Mouse (Mus musculus): ENCODE measurements around the gene Pcp4. TPM values are rescaled to one million over a fixed set of nuclear protein-coding genes. Genes with fewer than 3 reads are reported as not detected.

The Pcp4 gene
- polyA plus RNA-seq, 1 experiment = not detected

DNA sequence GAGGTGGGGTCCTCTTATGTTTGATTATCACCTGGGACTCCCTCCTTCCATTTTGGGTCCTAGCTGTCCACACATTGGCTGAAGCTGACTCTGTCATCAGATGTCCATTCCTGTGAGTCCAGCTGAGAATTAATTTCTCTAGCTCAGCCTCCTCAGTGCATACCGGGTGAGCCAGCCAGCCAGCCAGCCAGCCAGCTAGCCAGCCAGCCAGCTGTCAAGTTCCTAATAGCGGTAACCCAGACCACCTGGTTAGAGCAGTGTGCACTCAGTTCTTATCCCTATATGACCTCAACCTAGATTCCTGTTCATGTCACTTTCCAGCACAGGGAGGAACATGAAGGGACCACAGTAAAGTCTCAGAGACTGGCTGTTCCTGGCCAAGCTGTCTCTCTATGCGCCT lies 47.1 kb downstream of the Pcp4 start:
- Histone ChIP-seq H3K9me3 (replicated peaks; ENCODE audit: control insufficient read depth, insufficient read depth, low read length, poor library complexity, severe bottlenecking) (no peaks in the 10 kb centered on the region), H3K4me3 (ENCODE audit: low read depth, low read length) (no peak overlapping the region), H3K4me1 (ENCODE audit: control insufficient read depth, insufficient read depth, low read length) (no peaks in the 10 kb centered on the region), H3K9ac (ENCODE audit: low read depth, poor library complexity, severe bottlenecking) (no peak overlapping the region), H3K36me3 (ENCODE audit: control insufficient read depth, insufficient read depth, low read length, poor library complexity, severe bottlenecking) (no peaks in the 10 kb centered on the region), H3K27ac (ENCODE audit: insufficient read depth, low read length) (no peak overlapping the region), H3K27me3 (ENCODE audit: control insufficient read depth, insufficient read depth, low read length, poor library complexity, severe bottlenecking) (no peaks in the 10 kb centered on the region)
- no peak for TF ChIP-seq CTCF (IDR thresholded peaks at IDR 0.05; ENCODE audit: low read depth, low read length)

DNA sequence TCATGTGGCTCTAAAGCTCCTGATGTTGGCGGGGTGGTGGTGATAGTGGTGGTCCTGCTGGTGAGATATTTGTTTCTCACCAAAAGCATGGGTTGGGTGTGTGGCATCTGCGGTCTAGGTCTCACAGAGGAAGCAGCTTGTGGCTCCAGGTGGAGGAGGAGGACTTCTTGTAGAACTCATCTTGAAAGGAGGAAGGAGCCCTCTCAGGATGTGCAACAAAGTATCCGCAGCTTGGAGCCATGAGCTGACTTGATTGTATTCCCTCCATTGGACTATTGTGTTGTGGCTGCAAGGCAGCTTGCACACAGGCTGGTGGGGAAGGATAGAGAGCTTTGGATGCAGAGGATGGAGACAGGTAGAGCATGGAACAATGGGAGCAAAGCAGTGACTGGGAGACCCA lies 60.1 kb downstream of the Pcp4 start:
- Histone ChIP-seq H3K27ac (ENCODE audit: insufficient read depth, low read length) (no peak overlapping the region), H3K36me3 (ENCODE audit: control insufficient read depth, insufficient read depth, low read length, poor library complexity, severe bottlenecking) (no peaks in the 10 kb centered on the region), H3K27me3 (ENCODE audit: control insufficient read depth, insufficient read depth, low read length, poor library complexity, severe bottlenecking) (no peaks in the 10 kb centered on the region), H3K4me1 (ENCODE audit: control insufficient read depth, insufficient read depth, low read length) (no peaks in the 10 kb centered on the region), H3K9ac (ENCODE audit: low read depth, poor library complexity, severe bottlenecking) (no peak overlapping the region), H3K4me3 (ENCODE audit: low read depth, low read length) (no peak overlapping the region), H3K9me3 (replicated peaks; ENCODE audit: control insufficient read depth, insufficient read depth, low read length, poor library complexity, severe bottlenecking) (no peaks in the 10 kb centered on the region)
- TF ChIP-seq CTCF (IDR thresholded peaks at IDR 0.05; ENCODE audit: low read depth, low read length) = no peak
- TF ChIP-seq EP300 (IDR thresholded peaks at IDR 0.05; ENCODE audit: insufficient read depth, low read depth, low read length) = no peak
- TF ChIP-seq POLR2A (IDR thresholded peaks at IDR 0.05; ENCODE audit: insufficient read depth, low read length) = no peak

DNA sequence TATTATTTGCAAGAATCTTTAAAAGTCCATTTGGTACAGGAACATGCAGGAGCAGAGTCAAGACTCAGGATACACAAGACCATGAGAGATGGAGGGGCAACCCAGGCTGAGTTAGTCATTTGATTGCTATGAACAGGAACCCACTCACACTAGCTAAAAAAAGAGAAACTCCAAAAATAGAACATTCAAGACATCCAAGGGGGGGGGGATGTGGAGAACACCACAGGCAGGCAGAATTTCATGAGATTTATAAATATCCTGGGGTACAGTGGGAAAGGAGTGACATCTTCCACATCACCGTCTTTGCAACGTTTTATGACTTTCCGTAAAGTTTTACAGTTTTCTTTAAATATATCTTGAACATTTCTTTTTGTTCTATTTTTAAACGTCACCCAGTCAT lies 61.1 kb downstream of the Pcp4 start:
- TF ChIP-seq CTCF (IDR thresholded peaks at IDR 0.05; ENCODE audit: low read depth, low read length) = no peak
- Histone ChIP-seq H3K27me3 (ENCODE audit: control insufficient read depth, insufficient read depth, low read length, poor library complexity, severe bottlenecking) (no peaks in the 10 kb centered on the region), H3K27ac (ENCODE audit: insufficient read depth, low read length) (no peak overlapping the region), H3K4me1 (ENCODE audit: control insufficient read depth, insufficient read depth, low read length) (no peaks in the 10 kb centered on the region), H3K9ac (ENCODE audit: low read depth, poor library complexity, severe bottlenecking) (no peak overlapping the region), H3K9me3 (replicated peaks; ENCODE audit: control insufficient read depth, insufficient read depth, low read length, poor library complexity, severe bottlenecking) (no peaks in the 10 kb centered on the region), H3K36me3 (ENCODE audit: control insufficient read depth, insufficient read depth, low read length, poor library complexity, severe bottlenecking) (no peaks in the 10 kb centered on the region), H3K4me3 (ENCODE audit: low read depth, low read length) (no peak overlapping the region)

DNA sequence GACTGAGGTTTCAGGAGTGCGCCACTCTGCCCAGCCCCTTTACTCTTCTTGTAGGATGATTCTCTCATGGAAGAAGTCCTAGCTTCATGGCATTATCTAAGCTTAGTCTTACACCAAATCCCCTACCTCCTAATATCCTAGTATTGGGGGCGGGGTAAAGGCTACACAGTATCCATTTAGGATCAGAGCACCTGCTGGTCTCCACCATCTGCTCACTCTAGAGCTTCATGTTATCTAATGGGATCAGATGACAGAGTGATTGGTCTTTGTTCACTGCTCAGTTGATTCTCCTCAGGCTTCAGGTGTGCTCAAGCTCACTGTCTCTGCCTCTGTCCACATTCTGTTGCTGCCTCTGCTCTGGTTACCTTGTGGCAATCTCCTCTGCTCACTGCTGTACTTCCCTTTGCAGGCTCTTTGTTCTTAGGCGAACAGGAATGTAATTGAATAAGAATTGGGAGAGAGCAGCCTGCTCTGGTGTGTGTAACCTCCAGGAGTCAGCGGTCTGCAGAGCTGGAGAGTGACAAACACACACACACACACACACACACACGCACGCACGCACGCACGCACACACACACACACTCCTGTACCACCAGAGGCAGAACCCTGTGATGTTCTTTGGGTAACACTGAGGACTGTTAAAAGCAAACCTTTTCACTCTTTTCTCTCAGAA lies 62.6 kb downstream of the Pcp4 start:
- no peak for TF ChIP-seq POLR2A (IDR thresholded peaks at IDR 0.05; ENCODE audit: insufficient read depth, low read length)
- no peak for TF ChIP-seq CTCF (IDR thresholded peaks at IDR 0.05; ENCODE audit: low read depth, low read length)
- TF ChIP-seq EP300 (IDR thresholded peaks at IDR 0.05; ENCODE audit: insufficient read depth, low read depth, low read length) = no peak
- no peaks in the 10 kb centered on the region for H3K27me3 ChIP-seq (ENCODE audit: control insufficient read depth, insufficient read depth, low read length, poor library complexity, severe bottlenecking)
- H3K36me3 ChIP-seq (ENCODE audit: control insufficient read depth, insufficient read depth, low read length, poor library complexity, severe bottlenecking) = no peaks in the 10 kb centered on the region
- no peak overlapping the region for H3K4me3 ChIP-seq (ENCODE audit: low read depth, low read length)
- no peak overlapping the region for H3K9ac ChIP-seq (ENCODE audit: low read depth, poor library complexity, severe bottlenecking)
- no peak overlapping the region for H3K27ac ChIP-seq (ENCODE audit: insufficient read depth, low read length)
- no peaks in the 10 kb centered on the region for H3K9me3 ChIP-seq (replicated peaks; ENCODE audit: control insufficient read depth, insufficient read depth, low read length, poor library complexity, severe bottlenecking)
- no peaks in the 10 kb centered on the region for H3K4me1 ChIP-seq (ENCODE audit: control insufficient read depth, insufficient read depth, low read length)

DNA sequence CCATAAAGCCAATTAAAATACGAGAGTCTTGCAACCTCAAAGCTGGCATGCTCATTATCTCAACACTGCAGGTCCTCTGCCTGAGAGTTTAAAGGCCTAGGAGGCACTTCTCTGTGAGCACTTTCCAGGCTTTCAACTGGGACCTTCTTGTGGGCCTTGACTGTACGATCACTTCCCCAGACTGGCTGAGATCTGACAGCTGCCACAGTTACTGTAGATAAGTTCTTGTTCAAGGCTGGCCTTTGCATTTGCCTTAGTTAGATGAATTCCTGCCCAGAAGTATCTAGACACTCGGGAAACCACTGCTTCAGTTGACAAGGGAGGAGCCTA lies 63.1 kb downstream of the Pcp4 start:
- H3K36me3 ChIP-seq (ENCODE audit: control insufficient read depth, insufficient read depth, low read length, poor library complexity, severe bottlenecking) = no peaks in the 10 kb centered on the region
- no peak overlapping the region for H3K9ac ChIP-seq (ENCODE audit: low read depth, poor library complexity, severe bottlenecking)
- no peak overlapping the region for H3K4me3 ChIP-seq (ENCODE audit: low read depth, low read length)
- TF ChIP-seq POLR2A (IDR thresholded peaks at IDR 0.05; ENCODE audit: insufficient read depth, low read length) (no peak), EP300 (IDR thresholded peaks at IDR 0.05; ENCODE audit: insufficient read depth, low read depth, low read length) (no peak), CTCF (IDR thresholded peaks at IDR 0.05; ENCODE audit: low read depth, low read length) (no peak)
- H3K27me3 ChIP-seq (ENCODE audit: control insufficient read depth, insufficient read depth, low read length, poor library complexity, severe bottlenecking) = no peaks in the 10 kb centered on the region
- no peaks in the 10 kb centered on the region for H3K4me1 ChIP-seq (ENCODE audit: control insufficient read depth, insufficient read depth, low read length)
- no peaks in the 10 kb centered on the region for H3K9me3 ChIP-seq (replicated peaks; ENCODE audit: control insufficient read depth, insufficient read depth, low read length, poor library complexity, severe bottlenecking)
- H3K27ac ChIP-seq (ENCODE audit: insufficient read depth, low read length) = no peak overlapping the region

DNA sequence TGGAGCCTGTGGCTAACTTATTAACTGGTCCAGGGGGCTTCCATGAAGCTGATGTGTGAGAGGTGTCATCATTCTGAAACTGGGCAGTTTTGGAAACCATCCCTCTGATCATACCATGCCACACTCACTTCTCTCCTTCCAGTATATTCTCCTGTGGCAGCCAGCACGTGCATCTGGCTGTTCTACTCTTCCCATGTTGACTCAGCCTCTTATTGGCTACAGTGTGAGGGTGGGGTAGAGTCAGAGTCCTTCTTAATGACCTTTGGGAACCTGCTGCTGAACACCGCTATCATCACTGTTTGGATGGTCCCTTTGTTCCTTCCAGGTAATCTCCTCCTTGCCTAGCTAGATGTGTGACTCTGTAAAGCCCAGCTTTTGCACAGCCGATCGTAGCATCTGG lies 63.6 kb downstream of the Pcp4 start:
- H3K9me3 ChIP-seq (replicated peaks; ENCODE audit: control insufficient read depth, insufficient read depth, low read length, poor library complexity, severe bottlenecking) = no peaks in the 10 kb centered on the region
- TF ChIP-seq CTCF (IDR thresholded peaks at IDR 0.05; ENCODE audit: low read depth, low read length) (no peak), EP300 (IDR thresholded peaks at IDR 0.05; ENCODE audit: insufficient read depth, low read depth, low read length) (no peak), POLR2A (IDR thresholded peaks at IDR 0.05; ENCODE audit: insufficient read depth, low read length) (no peak)
- no peaks in the 10 kb centered on the region for H3K27me3 ChIP-seq (ENCODE audit: control insufficient read depth, insufficient read depth, low read length, poor library complexity, severe bottlenecking)
- no peak overlapping the region for H3K4me3 ChIP-seq (ENCODE audit: low read depth, low read length)
- H3K36me3 ChIP-seq (ENCODE audit: control insufficient read depth, insufficient read depth, low read length, poor library complexity, severe bottlenecking) = no peaks in the 10 kb centered on the region
- H3K4me1 ChIP-seq (ENCODE audit: control insufficient read depth, insufficient read depth, low read length) = no peaks in the 10 kb centered on the region
- H3K9ac ChIP-seq (ENCODE audit: low read depth, poor library complexity, severe bottlenecking) = no peak overlapping the region
- H3K27ac ChIP-seq (ENCODE audit: insufficient read depth, low read length) = no peak overlapping the region

Data from ES-Bruce4 (cell line).